Mouse (Mus musculus) olfactory bulb, adult 2 months (tissue): Measurements from ENCODE around the gene Max.

ENCODE experiments used
- CTCF ChIP-seq: fragments of 200-500 bp; IDR thresholded peaks from 2 replicates; pipeline ENCODE4 v1.5.1; 2012; ENCODE audit warnings: low read depth, mild to moderate bottlenecking, low read length, moderate library complexity; ENCODE audit not compliant: insufficient read depth
- POLR2A ChIP-seq: fragments of 200-500 bp; IDR thresholded peaks from 2 replicates; pipeline ENCODE4 v1.6.1; 2012; ENCODE audit warnings: mild to moderate bottlenecking, low read depth, low read length, moderate library complexity; ENCODE audit not compliant: insufficient read depth

DNA sequence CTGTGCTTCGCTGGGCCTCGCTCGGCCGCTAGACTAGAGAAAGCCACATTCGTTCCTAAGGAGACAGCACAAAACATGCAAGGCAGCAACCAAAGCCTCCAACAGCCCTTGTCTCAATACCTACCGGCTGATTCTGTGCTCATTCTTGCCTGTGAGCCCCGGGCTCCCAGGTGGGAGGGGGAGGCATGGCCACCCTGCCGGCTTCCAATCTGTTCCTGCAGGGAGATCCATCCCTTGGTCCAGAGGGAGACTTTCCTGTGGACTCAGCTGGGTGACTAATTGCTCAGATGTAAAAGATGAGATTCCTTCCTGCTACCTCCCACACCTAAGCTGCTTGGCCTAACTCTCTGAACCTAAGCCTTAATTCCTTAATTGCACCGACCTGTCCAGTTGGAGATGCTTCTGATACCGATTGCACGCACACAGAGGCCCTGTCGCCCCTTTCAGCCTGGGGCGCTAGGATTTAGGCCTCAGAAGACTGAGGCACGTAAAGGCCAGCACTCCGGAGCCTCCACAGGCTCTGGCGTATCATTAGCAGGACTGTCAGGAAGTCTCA is 50.8 kb downstream of the Max start:
- TF ChIP-seq CTCF (no peak), POLR2A (no peak)
